Mouse (Mus musculus) left cerebral cortex, postnatal 4 days (tissue): ENCODE measurements around the gene Gm49321. TPM values are rescaled to one million over a fixed set of nuclear protein-coding genes. Genes with fewer than 3 reads are reported as not detected.

Experiments
- DNase-seq: peaks from one replicate; pipeline ENCODE4 v3.0.0-alpha.2; 2022
- intact Hi-C: fragments of 180-260 bp; cut with DNase I; formaldehyde crosslinking; loops from one replicate; pipeline ENCODE4 v1.15.1; 2025
- total RNA-seq, 2 experiments: library from RNA; stranded (reverse); gene quantifications; 2 replicates each; pipeline ENCODE4 v1.2.3; 2021

Gene Gm49321
- total RNA-seq, 2 experiments from 2014 or later = 7.6 to 16.7 TPM

DNA sequence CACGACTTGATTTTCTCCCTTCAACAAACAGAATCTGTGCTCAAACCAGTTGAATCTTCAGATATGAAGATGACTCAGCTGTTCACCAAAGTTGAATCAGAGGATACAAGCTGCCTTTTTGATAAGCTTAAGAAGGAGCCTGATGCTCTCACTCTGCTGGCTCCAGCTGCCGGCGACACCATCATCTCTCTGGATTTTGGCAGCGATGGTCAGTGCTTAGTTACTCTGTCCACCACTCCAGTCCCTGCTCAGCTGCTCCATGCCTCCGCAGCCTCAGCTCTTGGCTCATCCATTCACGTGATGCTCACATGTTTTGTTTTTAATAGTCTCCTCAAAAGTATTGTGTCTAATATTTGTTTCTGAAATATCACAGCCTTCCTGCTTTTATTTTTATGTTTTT is 2.1 kb downstream of the Gm49321 start:
- intact Hi-C loops = loop anchor here (10.0 kb wide), 1 partner anchor 235 kb away; no protein-coding TSS in a partner anchor
- no peak for DNase-seq

DNA sequence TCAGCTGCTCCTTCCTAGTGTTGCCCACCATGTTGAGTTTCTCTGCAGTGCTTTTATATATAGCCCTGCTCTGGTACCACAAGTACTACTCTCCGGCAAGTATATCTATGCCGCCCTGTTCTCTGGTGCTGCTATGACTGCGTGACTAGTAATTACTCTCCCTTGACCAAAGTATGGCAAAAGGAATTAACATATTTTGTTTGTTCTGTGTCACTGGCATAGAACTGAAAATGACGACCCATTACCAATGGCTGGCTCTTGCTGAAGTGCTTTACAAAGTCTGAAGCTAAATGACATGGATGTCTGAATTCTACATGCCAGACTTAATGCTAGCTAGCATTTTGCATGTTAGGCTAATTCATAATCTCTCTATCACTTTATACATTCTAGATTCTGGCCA is 11.0 kb downstream of the Gm49321 start:
- intact Hi-C loops = no loop called here
- DNase-seq = no peak

DNA sequence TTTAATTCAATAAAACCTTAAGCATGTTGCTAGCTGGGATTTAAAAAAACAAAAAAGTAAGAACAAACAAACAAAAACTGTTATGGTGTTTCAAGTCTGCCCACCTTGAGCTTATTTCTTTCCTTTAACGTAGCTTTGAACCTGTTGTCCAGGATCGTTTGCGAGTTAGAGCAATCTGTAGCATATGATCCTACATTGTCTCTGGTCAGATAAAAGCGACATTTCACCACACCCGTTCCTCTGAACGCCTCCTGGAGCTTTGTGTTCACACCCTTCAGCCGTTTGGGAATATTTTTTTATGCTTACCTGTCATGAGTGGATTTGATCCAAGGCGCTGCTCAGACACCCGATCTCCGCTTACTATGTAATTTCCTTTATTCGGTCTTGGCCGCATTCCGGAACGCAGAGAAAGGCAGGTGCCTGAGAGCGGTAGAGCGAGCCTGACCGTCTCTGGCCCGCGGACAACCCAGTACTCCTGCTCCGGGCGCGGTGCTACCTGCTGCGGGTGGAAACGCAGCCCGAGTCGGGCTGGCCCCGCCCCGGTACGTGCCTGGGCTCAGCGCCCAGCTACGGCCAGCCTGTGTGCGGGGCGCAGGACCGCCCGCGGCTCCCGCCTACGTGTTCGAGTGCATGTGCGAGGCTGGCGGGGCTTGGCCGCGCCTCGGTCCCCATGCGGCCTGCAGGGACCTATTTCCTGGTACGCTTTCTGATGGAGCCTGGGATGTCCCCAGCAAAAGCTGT is 12.0 kb downstream of the Gm49321 start:
- DNase-seq = peak; percentile 56
- intact Hi-C loops = no loop called here

DNA sequence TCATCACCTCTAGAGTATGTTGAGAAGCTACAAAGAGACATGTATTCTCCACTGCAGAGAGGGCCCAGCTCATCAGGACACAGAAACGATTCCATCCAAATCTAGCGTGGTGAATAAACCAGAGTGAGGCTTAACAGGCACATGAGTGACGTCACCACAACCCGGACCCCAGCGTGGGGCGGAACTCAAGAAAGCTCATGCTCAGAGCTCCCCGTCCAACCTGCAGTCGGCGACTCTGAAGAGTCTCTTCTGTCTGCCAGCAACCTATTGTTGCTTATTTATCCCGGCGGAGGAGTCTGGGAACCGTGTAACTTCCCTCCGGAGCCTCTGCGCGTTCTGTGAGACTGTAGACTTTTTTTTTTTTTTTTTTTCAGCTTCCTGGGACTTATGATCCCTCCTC is 15.4 kb downstream of the Gm49321 start:
- peak; percentile 55 for DNase-seq
- intact Hi-C loops = no loop called here

DNA sequence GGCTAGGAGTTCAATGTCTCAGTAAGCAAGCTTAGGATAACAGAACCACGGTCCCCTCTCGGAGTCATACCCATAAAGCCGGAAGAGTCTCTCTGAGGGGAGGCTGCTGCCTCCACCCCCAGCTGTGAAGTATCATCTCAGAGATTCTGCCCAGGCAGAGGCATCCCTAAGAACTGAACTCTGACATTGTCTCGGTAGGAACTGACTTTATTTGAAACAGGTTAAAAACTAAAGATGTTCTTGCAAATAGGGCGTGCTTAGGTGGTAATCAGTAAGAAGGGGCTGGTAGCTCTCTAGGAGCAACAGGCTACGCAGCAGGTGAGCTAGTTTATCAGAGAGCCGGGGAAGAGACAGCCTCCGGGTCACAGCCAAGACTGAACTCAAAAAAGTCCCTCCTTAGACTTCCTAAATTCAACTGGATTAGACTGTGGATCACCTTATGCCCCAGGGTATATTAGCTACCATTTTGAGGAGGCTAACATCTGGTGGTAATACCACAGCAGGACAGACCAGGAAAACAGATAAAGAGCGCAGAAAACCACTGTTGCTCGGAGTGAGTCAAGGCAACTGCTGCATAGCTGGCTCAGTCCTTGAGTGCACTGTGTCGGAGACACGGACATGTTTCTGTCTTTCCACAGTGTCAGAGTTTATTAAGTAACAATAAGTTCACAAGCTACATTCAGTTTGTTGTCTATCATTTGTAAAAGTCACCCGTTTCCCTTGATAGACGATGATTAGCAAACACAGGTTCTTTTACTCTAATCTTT is 16.1 kb downstream of the Gm49321 start:
- DNase-seq = no peak
- intact Hi-C loops = no loop called here

DNA sequence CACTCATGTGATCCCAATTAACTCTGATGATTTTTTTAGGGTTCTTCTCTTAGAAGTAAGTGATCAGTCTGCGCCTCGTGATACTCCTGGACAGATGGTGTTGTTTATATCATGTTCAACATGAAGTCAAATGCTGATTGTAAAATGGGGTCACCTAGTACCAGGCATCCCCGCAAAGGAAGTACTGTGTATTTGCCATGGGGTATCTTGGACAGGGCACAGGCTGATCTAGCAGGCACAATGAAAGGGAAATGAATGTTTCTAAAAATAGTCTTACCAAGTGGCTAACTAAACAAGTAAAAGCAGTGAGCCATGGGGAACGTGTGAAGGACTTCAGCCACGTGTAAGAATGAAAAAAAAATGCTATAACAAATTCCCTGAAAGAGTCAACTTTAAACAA is 17.3 kb downstream of the Gm49321 start:
- intact Hi-C loops = no loop called here
- DNase-seq = no peak

DNA sequence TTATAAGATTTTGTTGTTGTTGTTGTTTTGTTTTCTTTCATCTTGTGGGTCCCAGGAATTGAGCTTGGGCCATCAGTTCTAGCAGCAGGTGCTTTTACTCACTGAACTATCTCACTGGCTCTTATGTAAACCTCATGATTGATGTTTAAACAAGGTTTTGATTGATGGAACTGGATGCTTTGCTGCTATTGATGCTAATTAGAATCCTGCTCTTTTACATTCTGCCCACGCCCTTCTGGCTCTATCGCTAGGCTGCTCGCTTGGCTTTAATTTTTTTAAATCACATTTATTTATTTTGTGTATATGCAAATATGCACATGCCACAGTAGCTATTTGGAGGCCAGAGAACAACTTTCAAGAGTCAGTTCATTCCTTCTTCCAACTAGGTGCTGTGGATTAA is 20.2 kb downstream of the Gm49321 start:
- intact Hi-C loops = no loop called here
- no peak for DNase-seq

DNA sequence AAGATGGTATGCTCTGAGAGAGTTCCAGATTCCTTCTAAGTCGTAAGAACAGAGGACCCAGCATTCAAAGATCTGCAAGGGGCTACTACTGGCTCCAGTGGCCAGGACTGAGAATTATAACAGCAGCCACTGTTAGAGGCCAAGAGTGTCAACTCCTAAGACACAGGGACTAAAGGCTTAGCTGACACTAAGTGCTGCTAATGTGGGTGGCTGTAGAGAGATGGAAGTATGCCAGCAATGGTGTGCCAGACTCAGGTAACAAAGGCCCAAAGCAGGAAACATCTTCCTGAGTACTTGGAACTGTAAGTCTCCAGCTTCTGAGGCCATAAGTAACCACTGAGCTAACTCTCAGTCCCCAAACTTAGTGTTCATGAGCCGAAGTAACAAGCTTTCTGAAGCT is 21.4 kb downstream of the Gm49321 start:
- intact Hi-C loops = no loop called here
- DNase-seq = no peak

DNA sequence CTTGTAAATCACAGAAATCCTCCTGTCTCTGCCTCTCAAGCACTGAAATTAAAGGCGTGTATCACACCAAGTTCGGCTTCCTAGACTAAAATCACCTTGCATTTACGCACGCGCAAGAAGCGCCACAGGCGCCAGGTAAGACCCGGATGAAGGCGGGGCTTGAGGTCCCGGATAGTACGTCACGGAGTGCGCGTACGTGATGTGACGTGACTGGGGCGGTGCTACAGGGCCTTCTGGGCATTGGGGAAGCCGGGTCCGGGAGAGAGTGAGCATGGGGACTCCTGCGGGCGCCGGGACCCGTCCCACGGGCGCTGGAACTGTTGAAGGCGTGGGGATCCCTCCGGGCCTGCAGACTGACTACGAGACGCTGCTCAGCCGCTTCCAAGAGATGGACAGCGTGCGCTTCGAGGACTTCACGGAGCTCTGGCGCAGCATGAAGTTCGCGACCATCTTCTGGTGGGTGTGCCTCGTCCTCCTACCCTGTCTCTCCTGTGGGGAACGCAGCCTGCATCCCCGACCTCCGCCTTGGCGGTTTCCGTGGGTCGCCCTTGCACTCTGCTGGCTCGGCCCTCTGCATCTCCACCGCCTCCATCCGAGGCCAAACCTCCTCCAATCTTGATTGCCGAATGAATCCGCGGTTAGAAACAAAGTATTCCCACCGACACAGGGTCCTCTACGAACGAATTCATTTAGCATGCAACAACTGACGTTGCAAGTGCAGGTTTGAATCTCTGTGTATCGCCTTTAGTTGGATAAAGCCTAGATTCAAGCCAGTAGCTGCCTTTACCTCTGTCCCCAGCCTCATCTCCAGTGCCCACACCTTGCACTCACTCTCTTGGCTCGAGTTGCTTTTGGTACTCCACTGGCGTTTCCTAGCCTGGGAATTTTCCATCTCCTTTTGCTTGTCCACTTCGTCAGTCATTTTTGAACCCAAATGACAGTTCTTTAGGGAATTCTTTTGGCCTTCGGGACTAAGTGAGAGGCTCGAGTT is 27.1 kb downstream of the Gm49321 start, which contains the start of gene Snapc1:
Gene Snapc1, plus strand, starts transcription at position 191 of the 991 bp plus-strand sequence.
- intact Hi-C loops = no loop called here
- peak; percentile 97 for DNase-seq

DNA sequence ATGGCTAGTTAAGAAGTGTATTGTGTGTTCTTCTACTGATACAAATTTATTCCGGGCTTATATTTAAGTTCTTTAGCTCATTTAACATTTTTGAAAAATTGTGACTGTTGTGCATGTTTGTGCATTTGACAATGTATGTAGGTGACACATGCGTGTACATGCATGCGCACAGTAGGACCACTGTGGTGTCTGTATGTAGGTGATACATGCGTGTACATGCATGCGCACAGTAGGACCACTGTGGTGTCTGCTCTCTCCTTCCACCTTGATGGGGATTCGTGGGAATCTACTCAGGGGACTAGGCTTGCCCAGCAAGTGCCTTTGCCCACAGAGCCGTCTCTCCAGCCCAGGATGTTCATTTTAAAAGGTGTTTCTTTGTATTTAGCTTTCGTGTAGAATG is 31.7 kb downstream of the Gm49321 start:
- intact Hi-C loops = no loop called here
- DNase-seq = no peak

DNA sequence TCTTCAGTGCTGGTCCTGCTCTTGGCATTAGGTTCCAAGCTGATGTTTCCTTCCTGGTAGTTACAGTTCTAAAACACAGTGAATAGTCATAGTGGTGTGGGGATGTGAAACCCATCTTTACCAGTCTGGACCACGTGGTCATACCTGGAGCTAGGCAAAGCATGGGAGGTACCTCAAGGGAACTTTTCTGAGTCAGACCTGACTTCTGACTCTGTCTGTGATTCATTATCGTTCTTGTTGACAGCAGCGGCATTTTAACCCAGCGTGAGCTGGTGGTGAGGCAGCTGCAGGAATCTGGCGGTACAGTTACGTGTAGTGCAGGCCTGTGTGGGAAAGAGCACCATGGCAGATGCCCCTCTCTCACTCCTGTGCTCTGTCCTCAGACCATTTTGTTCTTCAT is 37.1 kb downstream of the Gm49321 start:
- intact Hi-C loops = no loop called here

DNA sequence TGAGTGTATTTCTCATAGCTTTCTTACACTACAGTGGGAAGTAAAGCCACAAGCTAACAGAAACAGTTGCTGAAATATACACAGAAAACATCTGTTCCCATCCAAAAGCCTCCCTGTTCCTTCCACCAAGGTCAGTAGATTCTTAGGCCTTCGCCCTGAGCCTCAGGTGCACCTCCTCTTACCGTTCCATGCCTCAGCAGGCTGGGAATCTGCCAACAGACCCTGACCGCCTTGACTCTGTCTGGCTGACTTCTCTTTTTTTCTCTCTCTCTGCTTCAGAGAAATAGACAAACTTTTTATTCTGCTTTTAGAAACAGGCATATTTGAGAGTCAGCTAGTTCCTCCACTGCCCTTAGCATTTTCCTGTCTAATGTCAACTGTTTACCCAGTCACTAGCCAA is 40.7 kb downstream of the Gm49321 start:
- DNase-seq = no peak
- intact Hi-C loops = loop anchor here (5.0 kb wide), 1 partner anchor 36 kb away; no protein-coding TSS in a partner anchor

More for the DNA sequence above, 37.1 kb downstream of the Gm49321 start:
- DNase-seq = no peak

DNA sequence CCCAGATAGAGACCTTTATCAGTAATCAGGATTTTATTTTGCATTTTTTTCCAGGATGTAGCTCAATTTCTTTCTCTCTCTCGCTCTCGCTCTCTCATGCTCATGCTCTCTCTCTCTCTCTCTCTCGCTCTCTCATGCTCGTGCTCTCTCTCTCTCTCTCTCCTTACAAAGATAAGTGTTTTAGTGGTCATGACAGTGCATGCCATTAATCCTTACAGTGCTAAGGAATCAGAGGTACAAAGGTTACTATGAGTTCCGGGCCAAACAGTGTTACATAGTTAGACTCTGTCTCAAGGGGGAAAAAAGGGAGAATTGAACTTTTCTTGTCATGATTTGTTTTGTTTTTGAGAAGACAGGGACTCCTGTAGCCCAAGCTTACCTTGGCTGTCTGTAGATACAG is 42.2 kb downstream of the Gm49321 start:
- no peak for DNase-seq
- intact Hi-C loops = loop anchor here (5.0 kb wide), 1 partner anchor 37 kb away; no protein-coding TSS in a partner anchor

DNA sequence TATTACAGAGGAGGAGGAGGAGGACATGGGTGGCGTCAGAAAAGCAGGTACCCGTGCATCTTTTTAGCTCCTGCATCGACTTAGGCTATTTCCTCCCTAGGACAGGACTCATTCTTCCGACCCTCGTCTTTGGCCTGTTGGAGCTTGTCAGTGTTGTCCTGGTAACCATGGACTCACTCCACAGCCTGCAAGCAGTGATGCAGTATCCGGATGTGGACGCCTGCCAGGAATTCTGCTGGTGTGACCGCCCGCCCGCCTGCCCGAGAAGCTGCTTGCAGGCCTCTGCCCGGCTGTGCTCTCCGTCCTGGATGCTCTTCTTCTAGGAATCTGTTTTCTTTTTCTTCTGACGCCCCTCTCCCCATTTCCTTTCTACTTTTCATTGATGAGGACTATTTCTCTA is 45.1 kb downstream of the Gm49321 start:
- peak; percentile 97 for DNase-seq
- intact Hi-C loops = no loop called here

DNA sequence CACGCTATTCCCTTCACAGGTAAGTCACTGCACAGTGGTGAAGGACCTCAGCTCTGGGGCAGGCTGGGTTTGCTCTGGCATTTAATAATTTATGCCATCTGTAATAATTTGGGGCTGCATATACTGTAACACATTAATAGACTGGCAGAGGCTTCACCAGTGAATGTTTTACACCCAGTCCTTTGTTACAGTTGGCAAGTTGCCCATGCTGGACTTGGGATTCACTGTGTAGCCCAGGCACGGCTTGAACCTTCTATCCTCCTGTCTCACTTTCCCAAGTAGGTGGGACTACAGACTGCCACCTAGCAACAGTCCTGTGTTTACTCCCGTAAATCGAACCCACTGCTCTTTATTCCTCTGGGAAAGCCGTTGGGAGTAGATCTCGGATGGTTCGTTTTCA is 48.8 kb downstream of the Gm49321 start:
- DNase-seq = no peak
- intact Hi-C loops = no loop called here

DNA sequence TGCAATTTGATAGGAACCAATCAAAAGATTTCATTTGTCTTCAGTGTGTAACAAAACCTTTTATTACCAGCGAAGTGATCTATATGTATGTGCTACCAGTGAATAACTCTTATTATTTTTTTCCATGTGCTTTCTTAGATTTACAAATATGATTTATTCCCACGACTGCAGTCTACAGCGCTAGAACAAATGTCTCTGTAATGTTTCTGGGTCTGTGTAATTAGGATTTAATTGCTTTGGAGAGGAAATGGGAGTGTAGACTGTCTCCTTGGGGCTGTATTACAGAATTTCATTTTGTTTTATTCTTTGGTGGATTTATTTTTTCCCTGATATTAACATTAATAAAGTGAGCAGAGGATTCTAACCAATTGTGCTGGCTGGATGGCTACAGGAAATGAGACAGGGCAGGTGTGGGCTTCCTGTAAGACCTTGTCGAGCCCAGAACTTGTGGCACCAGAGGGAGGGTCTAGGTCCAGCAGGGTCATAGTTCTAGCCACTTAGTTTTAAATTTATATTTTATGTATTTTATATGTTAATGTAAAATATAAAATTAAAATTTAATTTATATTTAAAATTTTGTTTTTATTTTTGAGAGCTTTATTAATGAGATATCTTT is 51.0 kb downstream of the Gm49321 start:
- intact Hi-C loops = no loop called here
- no peak for DNase-seq

DNA sequence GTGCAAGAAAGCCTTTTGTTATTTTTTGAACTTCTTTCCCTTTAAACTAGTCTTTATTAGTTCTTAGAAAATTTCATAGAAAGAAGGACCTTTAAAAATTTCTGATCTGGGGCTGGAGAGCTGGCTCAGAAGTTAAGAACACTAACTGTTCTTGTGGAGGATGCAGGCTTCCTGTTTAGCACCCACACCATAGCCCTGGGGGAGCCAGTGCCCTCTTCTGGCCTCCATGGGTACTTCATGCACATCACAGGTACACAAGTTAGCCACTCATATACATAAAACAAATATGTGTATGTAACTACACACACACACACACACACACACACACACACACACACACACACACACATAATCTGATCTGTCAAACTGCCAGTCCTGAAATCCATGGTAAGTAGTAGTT is 52.1 kb downstream of the Gm49321 start:
- intact Hi-C loops = no loop called here
- DNase-seq = peak; percentile 35

DNA sequence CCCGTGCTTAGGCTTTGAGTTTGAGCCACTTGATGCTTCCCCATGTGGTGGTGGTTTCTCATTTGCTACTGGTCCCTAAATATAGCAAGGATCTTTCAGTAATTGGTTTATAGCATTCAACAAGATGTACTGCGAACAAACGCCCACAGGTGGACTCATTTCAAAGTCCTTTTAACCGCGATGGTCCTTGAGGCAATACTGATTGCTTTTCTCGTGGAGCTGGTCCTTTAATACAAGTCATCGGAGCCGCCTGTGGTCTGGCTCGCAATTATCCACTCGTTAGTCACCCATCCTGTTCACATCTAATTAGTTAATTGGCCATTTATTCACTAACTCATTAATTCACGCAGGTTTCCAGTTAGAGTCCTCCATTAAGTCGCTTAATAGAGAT is 59.4 kb downstream of the Gm49321 start:
- intact Hi-C loops = no loop called here
- DNase-seq = no peak

DNA sequence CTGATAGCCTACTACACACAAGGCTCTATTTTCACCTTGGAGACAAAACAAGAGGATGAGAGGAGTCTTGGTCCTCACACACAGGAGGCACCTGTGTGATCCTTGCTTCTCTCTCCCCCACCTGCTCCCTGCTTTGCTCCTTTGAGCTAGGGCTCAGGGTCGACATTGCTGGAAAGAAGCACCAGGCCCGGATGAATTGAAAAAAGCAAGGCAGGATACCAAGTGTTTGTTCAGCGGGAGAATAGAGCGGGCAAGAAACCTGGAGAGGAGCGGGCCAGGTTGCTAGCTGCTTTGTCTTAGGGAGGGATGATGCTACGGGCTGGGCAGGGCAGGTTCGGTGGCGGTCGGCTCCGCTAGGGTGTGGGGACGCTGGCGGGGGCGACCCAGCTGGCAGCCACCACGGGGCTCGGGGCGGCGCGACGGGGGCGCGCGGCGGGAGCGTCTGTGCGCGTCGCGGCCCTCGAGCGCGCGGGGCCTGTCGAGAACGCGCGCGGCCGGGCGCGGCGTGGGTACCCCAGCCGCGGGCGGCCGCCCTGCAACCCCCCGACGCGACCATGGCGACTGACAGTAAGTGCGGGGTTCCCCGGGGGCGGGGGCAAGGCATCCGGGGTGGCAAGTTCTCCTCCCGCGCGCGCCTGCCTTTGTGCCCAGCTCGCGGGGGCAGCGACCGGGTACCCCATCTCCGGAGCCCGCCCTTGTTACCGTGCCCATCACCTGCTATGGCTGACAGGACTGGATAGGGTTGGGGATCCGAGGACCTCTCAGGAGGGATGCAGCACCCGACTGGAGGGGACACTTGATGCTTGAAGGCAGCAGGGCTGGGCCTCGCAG is 60.1 kb downstream of the Gm49321 start, which contains the start of gene Syt16:
Gene Syt16, plus strand, starts transcription at position 365 of the 831 bp plus-strand sequence.
- DNase-seq = peak; percentile 43
- intact Hi-C loops = no loop called here

DNA sequence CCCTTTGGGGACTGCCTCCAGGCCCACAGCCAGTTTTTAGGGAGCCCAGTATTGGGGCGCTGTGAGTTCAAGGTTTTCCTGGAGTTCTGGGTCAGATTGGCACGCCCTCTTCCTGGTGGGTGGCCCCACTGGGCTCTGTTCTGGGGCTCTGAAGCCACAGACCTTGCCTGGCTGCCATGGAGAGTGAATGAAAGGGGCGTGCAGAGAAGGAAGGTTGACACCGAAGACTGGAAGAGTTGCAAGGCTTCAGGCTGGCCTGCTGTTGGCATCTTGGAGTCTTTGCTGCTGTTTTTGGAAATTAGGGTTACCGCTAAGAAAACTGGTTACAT is 60.6 kb downstream of the Gm49321 start:
- peak; percentile 14 for DNase-seq
- intact Hi-C loops = no loop called here
